Mouse (Mus musculus) MEL (cell line): ENCODE measurements around the gene Nek8. TPM values are rescaled to one million over a fixed set of nuclear protein-coding genes. Genes with fewer than 3 reads are reported as not detected.
A peak's percentile ranks its signal among the peaks of the same experiment; 100 is the strongest.

Source experiments
- DNase-seq: peaks from one replicate; pipeline ENCODE4 v3.0.0; 2011; ENCODE audit warnings: low read depth, low spot score
- H3K27ac ChIP-seq: 2 replicates; pipeline ENCODE4 v1.5.1; 2012; ENCODE audit warnings: low read depth, mild to moderate bottlenecking, control low read depth, low read length, moderate library complexity; ENCODE audit not compliant: control insufficient read depth
- H3K27me3 ChIP-seq, 2 experiments: fragments of 150-350 bp in 1 of 2; sonication (generic) in 1 of 2; 2 replicates each; pipeline ENCODE4 v1.6.1; 2012; ENCODE audit warnings: low read length in 2 of 2, mild to moderate bottlenecking in 2 of 2, improper control_type of control experiment in 1 of 2, moderate library complexity in 1 of 2; ENCODE audit not compliant: insufficient read depth in 2 of 2, control insufficient read depth in 1 of 2
- H3K36me3 ChIP-seq, 2 experiments: 2 replicates each; pipeline ENCODE4 v1.6.1; 2012 to 2014; ENCODE audit warnings: low read length in 2 of 2, improper control_type of control experiment in 1 of 2, inconsistent platforms in 1 of 2, mild to moderate bottlenecking in 1 of 2; ENCODE audit not compliant: insufficient read depth in 2 of 2, control insufficient read depth in 1 of 2
- H3K4me1 ChIP-seq, 2 experiments: fragments of 150-350 bp in 1 of 2; sonication (generic) in 1 of 2; 2 replicates each; pipeline ENCODE4 v1.6.1; 2012; ENCODE audit warnings: low read length in 2 of 2, improper control_type of control experiment in 1 of 2, mild to moderate bottlenecking in 1 of 2; ENCODE audit not compliant: insufficient read depth in 2 of 2, control insufficient read depth in 1 of 2
- H3K4me3 ChIP-seq, 2 experiments: fragments of 150-350 bp in 1 of 2; sonication (generic) in 1 of 2; 2 replicates each; pipeline ENCODE4 v1.5.1; 2012; ENCODE audit warnings: low read depth in 2 of 2, low read length in 2 of 2, mild to moderate bottlenecking in 2 of 2, moderate library complexity in 2 of 2, control low read depth in 1 of 2, improper control_type of control experiment in 1 of 2; ENCODE audit not compliant: control insufficient read depth in 1 of 2, insufficient read depth in 1 of 2
- H3K79me2 ChIP-seq: 2 replicates; pipeline ENCODE4 v1.6.1; 2012; ENCODE audit warnings: mild to moderate bottlenecking, low read length, moderate library complexity; ENCODE audit not compliant: control insufficient read depth, poor library complexity, insufficient read depth
- H3K9ac ChIP-seq: 2 replicates; pipeline ENCODE4 v1.6.1; 2012; ENCODE audit warnings: low read depth, mild to moderate bottlenecking, control low read depth, low read length, moderate library complexity; ENCODE audit not compliant: control insufficient read depth, poor library complexity, severe bottlenecking
- H3K9me3 ChIP-seq: fragments of 150-350 bp; sonication (generic); replicated peaks from 2 replicates; pipeline ENCODE4 v1.6.1; 2012; ENCODE audit warnings: mild to moderate bottlenecking, low read length, improper control_type of control experiment, moderate library complexity; ENCODE audit not compliant: insufficient read depth
- CHD2 ChIP-seq: IDR thresholded peaks from 2 replicates; pipeline ENCODE4 v1.6.1; 2011; ENCODE audit warnings: low read length, improper control_type of control experiment
- ETS1 ChIP-seq: IDR thresholded peaks from 2 replicates; pipeline ENCODE4 v1.6.1; 2012; ENCODE audit warnings: low read depth, mild to moderate bottlenecking, inconsistent platforms, low read length, improper control_type of control experiment, moderate library complexity
- HCFC1 ChIP-seq: IDR thresholded peaks from 2 replicates; pipeline ENCODE4 v1.6.1; 2012; ENCODE audit warnings: low read depth, mild to moderate bottlenecking, inconsistent platforms, low read length, improper control_type of control experiment, moderate library complexity
- JUND ChIP-seq: IDR thresholded peaks from 2 replicates; pipeline ENCODE4 v1.6.1; 2011; ENCODE audit warnings: low read depth, mild to moderate bottlenecking, improper control_type of control experiment, low read length
- MAZ ChIP-seq: IDR thresholded peaks from 2 replicates; pipeline ENCODE4 v1.6.1; 2012; ENCODE audit warnings: low read depth, mild to moderate bottlenecking, inconsistent platforms, low read length, improper control_type of control experiment
- MEF2A ChIP-seq: IDR thresholded peaks from 2 replicates; pipeline ENCODE4 v1.6.1; 2014; ENCODE audit warnings: low read depth, mild to moderate bottlenecking, inconsistent platforms, low read length, improper control_type of control experiment; ENCODE audit not compliant: poor library complexity, insufficient replicate concordance, severe bottlenecking; ENCODE audit errors: extremely low read depth
- MXI1 ChIP-seq: IDR thresholded peaks from 2 replicates; pipeline ENCODE4 v1.6.1; 2011; ENCODE audit warnings: mild to moderate bottlenecking, low read depth, low read length, improper control_type of control experiment
- NRF1 ChIP-seq: IDR thresholded peaks from 2 replicates; pipeline ENCODE4 v1.6.1; 2014; ENCODE audit warnings: low read depth, mild to moderate bottlenecking, inconsistent platforms, low read length, improper control_type of control experiment, moderate library complexity; ENCODE audit not compliant: poor library complexity, insufficient read depth, severe bottlenecking
- POLR2A ChIP-seq, 2 experiments: IDR thresholded peaks; 2 replicates each; pipeline ENCODE4 v1.6.1; 2011 to 2012; ENCODE audit warnings: low read length in 2 of 2, mild to moderate bottlenecking in 2 of 2, control low read depth in 1 of 2, improper control_type of control experiment in 1 of 2, low read depth in 1 of 2, moderate library complexity in 1 of 2; ENCODE audit not compliant: control insufficient read depth in 1 of 2, insufficient read depth in 1 of 2, poor library complexity in 1 of 2
- RCOR1 ChIP-seq: IDR thresholded peaks from 2 replicates; pipeline ENCODE4 v1.6.1; 2012; ENCODE audit warnings: low read depth, mild to moderate bottlenecking, inconsistent platforms, low read length, improper control_type of control experiment
- USF1 ChIP-seq: IDR thresholded peaks from 2 replicates; pipeline ENCODE4 v1.6.1; 2014; ENCODE audit warnings: low read depth, mild to moderate bottlenecking, inconsistent platforms, low read length, improper control_type of control experiment, moderate library complexity
- ZMIZ1 ChIP-seq: IDR thresholded peaks from 2 replicates; pipeline ENCODE4 v1.6.1; 2012; ENCODE audit warnings: low read depth, mild to moderate bottlenecking, inconsistent platforms, low read length, improper control_type of control experiment, moderate library complexity
- ZNF384 ChIP-seq: IDR thresholded peaks from 2 replicates; pipeline ENCODE4 v1.6.1; 2012; ENCODE audit warnings: low read depth, mild to moderate bottlenecking, inconsistent platforms, low read length, improper control_type of control experiment
- polyA plus RNA-seq, 2 experiments: library from polyadenylated mRNA; stranded (reverse) in 1 of 2; unstranded in 1 of 2; fragments of >175 nt in 1 of 2; fragments of >200 nt in 1 of 2; gene quantifications; 2 replicates each; pipeline versions ENCODE4 v1.2.1 to v1.2.4; 2012; ENCODE audit warnings: low replicate concordance in 2 of 2, low read depth in 1 of 2; ENCODE audit not compliant: insufficient read length in 2 of 2, insufficient read depth in 1 of 2, missing spikeins in 1 of 2
- total RNA-seq: library from RNA; depleted of rRNA; stranded (reverse); fragments of 300-350 nt; gene quantifications from 2 replicates; pipeline ENCODE4 v1.2.3, GENCODE M21; 2012

Nek8 gene
- total and polyA plus RNA-seq, 3 experiments: 7.5 to 10.1 TPM; not detected in 1

- H3K4me1 ChIP-seq: no peaks in the 10 kb centered on the region
- no peak overlapping the region for H3K9ac ChIP-seq
- no peaks in the 10 kb centered on the region for H3K9me3 ChIP-seq
- no peak overlapping the region for H3K27ac ChIP-seq
- H3K36me3 ChIP-seq: peaks cover 0 to 3% of the 10 kb centered on the region in 2 experiments; a peak in 1 of 4 replicates
- no peaks in the 10 kb centered on the region for H3K79me2 ChIP-seq
- H3K27me3 ChIP-seq: no peaks in the 10 kb centered on the region
- TF ChIP-seq ZNF384 (peak; percentile 53), MAZ (no peak)
- H3K4me3 ChIP-seq: no peak overlapping the region
- no peak for DNase-seq
Observed at GRCm38 (mm10) chr11:78202372-78202771, 25.9 kb upstream of the Nek8 start.

DNA sequence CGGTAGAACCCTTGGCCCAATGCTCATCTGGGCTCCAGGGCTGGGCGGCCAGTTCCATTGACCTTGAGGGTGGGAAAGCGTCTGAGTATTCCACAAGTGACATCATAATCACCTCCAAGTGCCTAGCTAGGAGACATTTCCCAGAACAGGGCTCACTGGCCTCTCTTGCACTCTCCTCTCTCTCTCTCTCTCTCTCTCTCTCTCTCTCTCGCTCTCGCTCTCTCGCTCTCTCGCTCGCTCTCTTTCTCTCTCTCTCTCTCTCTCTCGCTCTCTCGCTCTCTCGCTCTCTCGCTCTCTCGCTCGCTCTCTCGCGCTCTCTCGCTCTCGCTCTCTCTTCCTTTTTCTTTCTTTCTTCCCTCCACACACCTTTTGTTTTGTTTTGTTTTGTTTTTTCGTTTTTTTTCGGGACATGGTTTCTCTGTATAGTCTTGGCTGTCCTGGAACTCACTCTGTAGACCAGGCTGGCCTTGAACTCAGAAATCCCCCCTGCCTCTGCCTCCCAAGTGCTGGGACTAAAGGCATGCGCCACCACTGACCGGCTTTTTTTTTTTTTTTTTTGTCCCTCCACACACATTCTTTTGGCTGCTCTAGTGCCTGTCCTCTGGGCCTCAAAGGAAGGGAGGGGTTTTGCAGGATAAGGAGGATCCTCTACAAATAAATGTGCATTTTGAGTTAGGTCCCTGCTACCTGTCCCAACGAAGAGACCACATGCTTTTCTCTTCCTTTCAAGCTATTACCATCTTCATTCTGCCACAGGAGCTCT, 18.8 kb upstream of the Nek8 start:
- peaks cover 0 to 2% of the 10 kb centered on the region in 2 experiments; a peak in 1 of 4 replicates for H3K36me3 ChIP-seq
- H3K4me1 ChIP-seq: peaks cover 0 to 9% of the 10 kb centered on the region in 2 experiments; a peak in 3 of 4 replicates
- no peaks in the 10 kb centered on the region for H3K79me2 ChIP-seq
- peak; percentile 30 for DNase-seq
- peak; percentile 65 for TF ChIP-seq ZNF384
- TF ChIP-seq MAZ: no peak
- no peak for TF ChIP-seq RCOR1
- peak; percentile 95; the same call in 1 of the 2 replicates for TF ChIP-seq JUND
- TF ChIP-seq POLR2A (IDR thresholded peaks at IDR 0.05; ENCODE audit: control insufficient read depth in 1 of 2, insufficient read depth in 1 of 2, low read depth in 1 of 2, low read length in 2 of 2, poor library complexity in 1 of 2): 0 out of 4 replicates have a peak, but pooled peaks of 1 of the 2 experiments have one; percentile 9
- H3K27ac ChIP-seq: no peak overlapping the region
- H3K4me3 ChIP-seq: peak overlapping the region; percentile 88 to 100
- H3K9ac ChIP-seq: peak overlapping the region; percentile 62
- no peaks in the 10 kb centered on the region for H3K9me3 ChIP-seq
- no peaks in the 10 kb centered on the region for H3K27me3 ChIP-seq

DNA sequence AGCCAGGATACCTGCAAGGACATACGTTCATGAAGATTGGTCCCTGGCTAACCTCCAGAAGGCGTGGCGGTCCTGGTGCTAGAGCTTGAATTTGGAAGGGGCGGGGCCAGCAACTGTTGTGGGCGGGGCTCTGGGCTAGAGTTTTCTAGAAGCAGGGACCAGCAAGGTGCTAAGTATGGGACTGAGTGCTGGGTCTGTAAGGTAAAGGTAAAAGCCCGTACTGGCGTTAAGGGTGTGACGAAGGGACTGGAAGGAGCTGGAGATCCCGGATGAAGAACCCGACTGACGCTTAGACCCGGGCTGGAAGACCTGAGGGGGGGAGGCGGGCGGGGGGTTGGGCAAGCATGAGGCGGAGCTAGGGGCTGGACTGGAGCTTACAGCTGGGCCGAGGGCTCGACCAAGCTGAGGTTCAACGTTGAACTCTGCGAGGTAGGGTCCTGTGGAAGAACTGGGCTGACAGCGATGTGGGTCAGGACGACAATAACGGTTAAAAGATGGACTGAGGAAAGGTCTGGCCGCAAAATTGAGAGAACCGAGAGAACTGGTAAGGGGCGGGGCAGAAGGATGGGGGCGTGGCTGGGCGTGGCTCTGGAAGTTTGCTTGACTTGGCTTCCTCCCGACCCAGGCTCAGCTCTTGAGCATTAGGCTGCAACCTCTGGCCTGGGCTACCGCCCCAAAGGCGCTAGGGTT, 18.1 kb upstream of the Nek8 start:
- H3K36me3 ChIP-seq: peaks cover 0 to 3% of the 10 kb centered on the region in 2 experiments; a peak in 2 of 4 replicates
- peak overlapping the region; percentile 88 to 100 for H3K4me3 ChIP-seq
- H3K27ac ChIP-seq: no peak overlapping the region

More for the DNA sequence above, 18.1 kb upstream of the Nek8 start:
- peak; percentile 42 to 54; a peak in 1 of 4 replicates for TF ChIP-seq POLR2A (IDR thresholded peaks at IDR 0.05; ENCODE audit: control insufficient read depth in 1 of 2, insufficient read depth in 1 of 2, low read depth in 1 of 2, low read length in 2 of 2, poor library complexity in 1 of 2)
- peak; percentile 36; the same call in 1 of the 2 replicates for TF ChIP-seq ZMIZ1
- peak; percentile 40; the same call in 1 of the 2 replicates for TF ChIP-seq HCFC1
- 0 out of 2 replicates have a peak, but pooled peaks have one; percentile 5 for TF ChIP-seq MXI1
- TF ChIP-seq MAZ: peak; percentile 62; the same call in 1 of the 2 replicates
- no peak; the same call in 1 of the 2 replicates for TF ChIP-seq NRF1
- TF ChIP-seq CHD2: peak; percentile 25
- TF ChIP-seq USF1: 0 out of 2 replicates have a peak, but pooled peaks have one; percentile 10
- TF ChIP-seq ETS1: no peak
- no peak for TF ChIP-seq MEF2A
- no peaks in the 10 kb centered on the region for H3K9me3 ChIP-seq
- DNase-seq: peak; percentile 93
- H3K27me3 ChIP-seq: no peaks in the 10 kb centered on the region
- H3K9ac ChIP-seq: peak overlapping the region; percentile 62
- H3K4me1 ChIP-seq: peaks cover 0 to 16% of the 10 kb centered on the region in 2 experiments; a peak in 3 of 4 replicates
- H3K79me2 ChIP-seq: no peaks in the 10 kb centered on the region
